Comparison of ENCODE assay signal across 20 mouse cellular contexts in the genomic region with DNA sequence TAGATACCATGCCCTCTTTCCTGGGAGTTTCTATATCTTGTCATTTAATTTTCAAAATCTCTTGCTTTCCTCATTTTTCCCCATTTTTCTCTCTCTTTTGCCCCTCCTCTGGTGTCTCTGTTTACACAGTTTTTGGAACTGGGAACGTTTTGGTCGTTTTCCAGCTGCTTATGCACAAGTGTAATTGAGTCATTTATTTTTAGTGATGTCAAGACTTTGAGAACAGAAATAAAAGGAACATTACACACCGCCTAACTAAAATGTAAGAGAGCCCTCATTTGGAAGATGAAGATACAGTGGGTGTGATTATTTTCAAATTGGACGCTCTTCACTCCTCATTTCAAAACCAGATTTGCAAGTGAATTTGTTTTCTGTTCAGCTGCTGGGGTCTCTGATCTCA.
"Had no signal": no experiment of that assay in that cellular context is flagged by ENCODE, and none has a peak within 500 bp of the region (broad histone marks: within the 10 kb centered on the region; RNA-seq: fewer than 3 reads in every experiment).

No protein-coding gene starts in this region.

- H3K9me3 ChIP-seq: liver, embryonic 13.5 days; midbrain, embryonic 10.5 days; midbrain, embryonic 13.5 days; neural tube, embryonic 12.5 days; neural tube, embryonic 15.5 days had no signal

- H3K4me2 ChIP-seq: liver, embryonic 13.5 days; midbrain, embryonic 13.5 days; neural tube, embryonic 12.5 days; neural tube, embryonic 15.5 days had no signal

- H3K9ac ChIP-seq: liver, embryonic 13.5 days; midbrain, embryonic 13.5 days; neural tube, embryonic 12.5 days; neural tube, embryonic 15.5 days had no signal

- ATAC-seq: intestine, postnatal 0 days; midbrain, embryonic 13.5 days had no signal

- H3K27me3 ChIP-seq: liver, embryonic 13.5 days; megakaryocyte, embryonic 14.5 days; midbrain, embryonic 13.5 days; neural tube, embryonic 12.5 days; neural tube, embryonic 15.5 days had no signal

- H3K36me3 ChIP-seq: liver, embryonic 13.5 days; midbrain, embryonic 10.5 days; midbrain, embryonic 13.5 days; neural tube, embryonic 12.5 days; neural tube, embryonic 15.5 days had no signal

- H3K4me3 ChIP-seq: layer of hippocampus, adult 2 months; left cerebral cortex, adult 2 months; liver, embryonic 13.5 days; megakaryocyte, embryonic 14.5 days; midbrain, embryonic 10.5 days; midbrain, embryonic 13.5 days; neural tube, embryonic 12.5 days; neural tube, embryonic 15.5 days had no signal

- H3K4me1 ChIP-seq: liver, embryonic 13.5 days; megakaryocyte, embryonic 14.5 days; neural tube, embryonic 12.5 days had no signal

- H3K27ac ChIP-seq: kidney, postnatal 0 days; layer of hippocampus, adult 2 months; left cerebral cortex, adult 2 months; liver, embryonic 13.5 days; midbrain, embryonic 13.5 days; neural tube, embryonic 12.5 days; neural tube, embryonic 15.5 days; stomach, postnatal 0 days had no signal

- DNase-seq: kidney, adult 2 months; kidney, postnatal 25 days; layer of hippocampus, adult 9-11 months; liver, embryonic 13.5 days; right cerebral cortex, adult 18-20 months; right cerebral cortex, postnatal 14 days; right cerebral cortex, postnatal 4 days; thymus, adult 2 months; thymus, postnatal 14 days; thymus, postnatal 4 days had no signal
